Mouse (Mus musculus) kidney, postnatal 25 days (tissue): Measurements from ENCODE around the gene Pknox2.
A peak's percentile ranks its signal among the peaks of the same experiment; 100 is the strongest.

Experiments
- DNase-seq, 2 experiments: peaks; one replicate each; pipeline ENCODE4 v3.0.0; 2021; ENCODE audit warnings: mixed read lengths in 2 of 2

Gene Pknox2

DNA sequence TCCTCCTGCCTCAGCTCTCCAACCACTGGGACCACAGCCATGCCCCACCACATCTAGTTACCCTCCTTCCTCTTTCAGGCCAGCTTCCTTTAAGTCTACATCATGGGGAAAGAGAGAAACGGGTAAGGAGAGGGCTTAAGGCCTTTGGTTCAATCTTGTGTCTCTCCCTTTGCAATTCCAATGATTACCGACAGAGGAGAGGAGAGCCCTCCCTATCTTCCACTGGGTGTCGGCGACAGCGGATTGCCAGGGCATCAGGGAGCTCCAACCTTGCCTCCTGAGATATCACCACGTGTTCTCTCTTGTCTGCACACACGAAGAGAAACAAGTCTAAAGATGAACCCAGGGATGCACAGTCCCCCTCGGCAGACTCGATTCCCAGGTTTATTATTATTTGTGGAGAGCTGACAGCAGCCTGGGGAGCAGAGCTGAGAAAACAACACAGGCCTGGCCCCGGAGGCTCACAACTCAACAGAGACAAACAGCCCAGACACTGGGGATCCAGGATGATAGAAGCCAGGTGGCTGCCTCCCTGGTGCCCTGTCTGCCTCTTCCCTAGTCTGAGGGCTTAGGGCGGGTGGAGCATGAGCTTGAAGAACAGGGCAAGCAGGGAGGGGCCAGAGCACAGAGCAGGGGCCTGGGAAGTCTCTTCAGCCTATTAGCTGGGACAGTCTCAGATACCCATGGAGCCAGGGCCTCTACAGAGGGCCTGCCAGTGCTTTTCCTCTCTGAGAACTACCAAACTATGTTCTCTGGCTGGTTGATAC is 170.4 kb downstream of the Pknox2 start:
- DNase-seq: no peak

DNA sequence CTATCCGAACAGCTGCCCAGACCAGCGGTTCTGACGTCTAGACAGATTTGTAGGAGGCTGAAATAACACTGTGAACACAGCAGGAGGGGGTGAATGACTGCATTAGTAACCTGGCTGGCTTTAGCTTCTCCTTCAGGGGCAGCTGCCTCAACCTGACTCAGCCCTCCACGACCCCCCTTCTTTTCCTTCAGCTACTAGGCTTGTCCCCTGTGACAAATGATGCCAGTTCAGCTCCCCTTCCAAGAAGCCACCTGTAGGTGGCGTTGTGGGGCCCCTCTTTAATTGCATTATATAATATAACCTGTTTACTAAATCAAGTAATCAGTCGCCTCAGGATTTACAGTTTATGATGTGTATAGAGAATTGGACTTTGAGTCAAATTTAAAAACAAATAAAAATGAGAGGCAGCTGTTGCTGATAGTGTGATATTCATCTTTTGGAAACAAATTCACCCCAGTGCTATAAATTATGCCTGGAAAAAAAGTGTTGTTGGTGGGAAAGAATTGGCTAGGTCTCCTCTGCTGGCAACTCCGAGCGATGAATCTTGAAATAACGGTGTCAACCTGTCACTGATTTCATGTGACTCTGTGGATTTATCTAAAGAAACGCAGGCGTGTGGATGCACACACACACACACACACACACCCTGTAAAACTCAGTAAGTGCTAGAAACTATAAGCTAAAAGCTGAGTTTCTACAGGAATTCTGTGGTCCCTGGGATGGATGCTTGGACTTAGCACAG is 173.6 kb downstream of the Pknox2 start:
- DNase-seq: peak; percentile 11 to 29

DNA sequence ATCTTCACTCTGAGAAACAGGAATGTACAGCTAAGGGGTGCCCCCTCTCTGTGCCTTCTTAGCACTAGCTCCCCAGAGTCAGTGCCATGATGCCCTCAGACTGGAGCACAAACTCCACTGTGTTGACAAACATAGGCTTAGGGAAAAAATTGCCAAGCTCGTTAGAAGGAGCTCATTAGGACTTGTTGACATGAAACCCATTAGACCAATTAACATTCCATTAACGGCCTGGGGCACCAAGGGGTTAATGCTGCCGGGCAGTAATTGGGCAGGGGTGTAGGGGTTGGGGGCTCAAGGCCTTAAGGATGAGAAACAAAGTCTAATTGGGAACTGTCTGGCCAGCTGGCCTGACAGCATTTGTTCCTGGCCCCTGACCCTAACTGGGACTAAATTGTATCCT is 175.1 kb downstream of the Pknox2 start:
- DNase-seq: peak in 1 of 2 experiments; percentile 17

DNA sequence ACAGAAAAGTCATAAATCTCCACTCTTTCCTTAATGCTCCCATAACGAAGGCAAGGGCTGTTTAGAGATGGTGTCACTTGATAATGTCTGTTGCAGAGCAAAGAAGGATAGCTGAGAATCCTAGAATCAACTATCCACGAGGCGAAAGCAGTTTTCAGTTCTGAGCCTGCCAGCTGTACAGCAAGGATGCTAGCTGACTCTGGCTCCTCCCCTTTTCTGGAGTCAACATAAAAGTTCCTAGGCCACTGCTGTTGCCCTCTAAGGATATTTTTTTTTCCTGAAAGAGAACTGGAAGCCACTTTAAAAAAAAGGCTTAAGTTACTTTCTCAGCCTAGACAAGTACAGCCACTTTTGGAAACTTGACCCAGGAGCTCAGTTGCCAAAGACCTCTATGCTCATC is 176.1 kb downstream of the Pknox2 start:
- DNase-seq: peak in 1 of 2 experiments; percentile 26

DNA sequence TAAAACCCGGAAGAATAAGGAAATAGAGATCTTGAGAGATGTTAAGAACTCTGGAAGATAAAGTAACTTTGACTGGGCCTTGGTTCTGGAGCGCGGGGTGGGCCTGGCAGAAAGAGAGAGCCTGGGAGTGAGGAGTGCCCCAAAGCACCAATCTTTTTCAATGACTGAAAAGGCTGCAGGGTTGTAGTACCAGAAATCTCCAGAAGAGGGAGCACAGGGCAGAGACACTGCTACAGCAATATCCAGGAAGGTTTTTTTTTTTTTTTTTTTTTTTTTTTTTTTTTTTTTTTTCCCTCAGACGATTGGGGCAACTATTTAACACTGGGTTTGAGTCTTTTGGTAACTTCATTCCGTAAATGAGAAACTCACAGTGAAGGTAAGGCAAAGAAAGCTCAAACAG is 176.6 kb downstream of the Pknox2 start:
- DNase-seq: peak; percentile 69 to 94

DNA sequence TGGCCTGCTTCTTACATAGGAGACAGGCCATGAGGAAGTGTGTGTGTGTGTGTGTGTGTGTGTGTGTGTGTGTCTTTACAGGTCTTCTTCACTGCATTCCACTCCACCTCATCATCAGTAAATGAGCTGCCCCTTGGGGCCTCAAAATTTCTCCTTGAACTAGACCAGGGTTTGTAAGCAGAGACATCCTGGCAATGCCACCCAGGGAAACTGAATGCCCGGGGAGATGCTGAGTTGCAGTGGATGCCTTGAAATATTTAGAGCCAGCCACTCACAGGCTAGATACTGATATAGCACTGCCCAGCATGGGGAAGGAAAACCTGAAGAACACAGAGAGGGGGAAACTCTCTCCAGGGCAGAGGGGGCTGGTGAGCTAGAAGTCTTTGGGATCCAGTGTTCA is 178.1 kb downstream of the Pknox2 start:
- peak in 1 of 2 experiments; percentile 15 for DNase-seq

DNA sequence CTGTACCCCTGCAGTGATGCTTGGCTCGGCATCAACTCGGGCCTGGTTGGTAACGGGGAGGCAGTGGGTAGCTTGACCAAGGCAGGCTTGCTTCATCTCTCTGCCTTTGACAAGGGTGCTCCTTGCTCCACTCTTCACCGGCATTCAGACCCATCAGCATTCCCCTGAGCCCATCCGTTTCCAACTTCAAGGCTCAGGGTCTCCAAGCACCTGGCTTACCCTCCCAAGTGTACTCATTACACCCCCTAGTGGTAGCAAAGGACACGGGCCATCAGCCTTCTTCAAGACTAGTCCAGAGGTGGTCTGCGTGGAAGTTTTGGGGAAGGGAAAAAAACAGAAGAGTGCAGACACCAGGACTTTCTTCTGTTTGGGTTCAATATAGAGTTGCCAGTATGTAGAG is 178.5 kb downstream of the Pknox2 start:
- peak; percentile 41 for DNase-seq

DNA sequence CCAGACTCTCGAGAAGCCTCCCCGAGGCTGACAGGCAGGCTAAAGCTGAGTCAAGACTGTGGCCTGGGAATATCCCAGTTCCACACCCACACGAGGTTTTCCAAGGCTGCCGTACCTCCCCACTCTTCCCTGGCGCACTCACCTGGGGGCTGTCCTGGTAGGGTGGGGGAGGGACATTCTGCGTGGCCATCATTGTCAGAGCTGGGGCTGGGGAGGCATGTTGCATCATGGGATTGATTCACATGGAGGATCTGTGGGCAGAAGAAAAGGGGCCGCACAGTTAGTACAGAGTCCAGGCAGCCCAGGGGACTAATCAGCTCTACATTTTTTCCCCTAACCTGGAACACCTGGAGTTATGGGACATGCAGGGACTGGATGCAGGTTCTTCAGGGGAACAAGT is 179.0 kb downstream of the Pknox2 start:
- peak in 1 of 2 experiments; percentile 22 for DNase-seq

DNA sequence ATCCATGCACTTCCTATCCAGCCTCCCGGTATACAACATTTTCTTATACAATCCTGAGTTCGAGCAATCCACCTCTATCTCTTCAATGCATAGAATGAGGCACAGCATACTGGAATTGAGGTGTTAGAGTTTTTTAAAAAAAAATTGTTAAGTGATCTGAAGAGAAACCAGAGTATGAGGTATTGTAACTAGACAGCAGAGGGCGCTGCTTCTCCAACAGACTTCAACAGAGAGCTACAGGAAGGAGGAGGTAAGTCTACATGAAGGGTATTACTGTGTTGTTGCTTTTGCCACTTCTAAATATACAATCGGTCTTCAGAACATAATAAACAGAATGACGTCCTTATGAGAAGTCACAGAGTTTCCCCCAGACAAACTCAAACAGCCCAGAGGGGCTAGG is 181.5 kb downstream of the Pknox2 start:
- peak; percentile 36 to 59 for DNase-seq

DNA sequence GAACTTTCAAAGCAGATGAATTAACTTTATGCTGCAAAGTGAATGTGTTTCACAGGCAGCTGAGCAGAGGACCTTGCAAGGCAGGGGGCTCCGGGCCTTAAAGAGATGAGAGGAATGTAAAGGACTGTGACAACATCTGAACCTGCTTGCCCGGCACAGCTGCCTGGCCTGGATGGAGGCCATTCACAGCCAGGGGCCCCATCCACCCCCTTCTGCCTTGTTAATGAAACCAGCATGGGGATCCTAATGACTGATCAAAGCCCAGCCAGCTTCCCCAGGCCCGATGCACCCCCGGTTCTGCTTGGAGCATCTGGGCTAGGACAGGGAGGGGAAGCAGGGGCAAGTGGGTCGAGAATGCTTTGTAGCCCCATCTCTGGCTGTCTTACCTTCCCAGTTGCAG is 183.0 kb downstream of the Pknox2 start:
- DNase-seq: peak in 1 of 2 experiments; percentile 12

DNA sequence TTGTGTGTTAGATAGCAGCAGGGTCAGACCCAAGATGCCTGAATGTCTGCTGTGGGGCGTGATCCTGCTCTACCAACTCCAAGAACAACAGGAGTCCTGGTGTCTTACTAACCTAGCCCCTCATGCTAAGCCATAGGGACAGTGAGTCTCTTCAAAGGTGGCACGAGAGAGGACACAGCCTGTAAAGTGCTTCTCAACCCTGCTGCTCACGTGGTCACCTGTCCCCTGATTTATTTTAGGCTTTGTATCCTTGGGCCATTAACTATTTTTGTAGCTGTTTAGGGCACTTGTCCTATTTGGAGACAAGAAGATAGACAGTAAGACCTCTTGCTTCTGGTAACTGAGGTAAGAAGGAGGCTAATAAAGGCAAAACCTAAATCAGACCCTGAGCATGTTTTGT is 183.7 kb downstream of the Pknox2 start:
- DNase-seq: peak in 1 of 2 experiments; percentile 3

DNA sequence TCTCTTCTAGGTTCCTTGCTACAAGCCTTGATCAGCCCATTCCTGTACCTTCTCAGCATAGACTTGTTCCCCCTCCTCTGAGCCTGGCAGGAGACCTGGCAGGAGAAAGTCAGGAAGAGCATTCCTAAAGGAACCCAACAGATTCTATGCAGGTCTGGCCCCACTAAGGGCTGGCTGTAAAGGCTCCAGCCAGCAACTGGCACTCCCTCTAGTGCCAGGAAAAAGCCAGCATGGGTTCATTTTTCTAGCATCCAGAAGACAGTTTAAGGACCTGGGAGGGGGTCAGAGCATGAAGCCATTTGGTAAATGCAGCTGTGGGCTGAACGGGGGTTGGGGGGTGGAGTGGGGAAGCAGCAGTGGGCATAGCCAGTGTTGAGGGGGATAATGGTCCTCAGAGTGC is 185.3 kb downstream of the Pknox2 start:
- peak in 1 of 2 experiments; percentile 15 for DNase-seq

DNA sequence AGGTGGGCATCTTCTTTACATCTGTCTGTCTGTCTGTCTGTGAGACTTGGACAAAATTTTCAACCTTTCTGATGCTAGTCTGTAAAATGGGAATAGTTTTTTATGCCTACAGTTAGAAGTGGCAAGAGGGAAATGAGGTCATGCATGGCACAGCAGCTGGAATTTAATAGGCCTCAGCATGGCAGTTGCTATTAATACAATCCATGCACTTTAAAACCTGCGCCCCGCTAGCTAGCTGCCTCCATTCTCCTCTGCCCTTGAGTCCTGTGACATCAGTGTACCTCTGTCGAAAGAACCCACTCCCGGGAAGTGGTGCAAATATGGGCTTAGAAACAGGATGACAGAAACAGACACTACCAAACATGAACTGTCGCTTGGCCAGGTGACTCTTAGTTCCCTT is 186.1 kb downstream of the Pknox2 start:
- peak in 1 of 2 experiments; percentile 9 for DNase-seq

DNA sequence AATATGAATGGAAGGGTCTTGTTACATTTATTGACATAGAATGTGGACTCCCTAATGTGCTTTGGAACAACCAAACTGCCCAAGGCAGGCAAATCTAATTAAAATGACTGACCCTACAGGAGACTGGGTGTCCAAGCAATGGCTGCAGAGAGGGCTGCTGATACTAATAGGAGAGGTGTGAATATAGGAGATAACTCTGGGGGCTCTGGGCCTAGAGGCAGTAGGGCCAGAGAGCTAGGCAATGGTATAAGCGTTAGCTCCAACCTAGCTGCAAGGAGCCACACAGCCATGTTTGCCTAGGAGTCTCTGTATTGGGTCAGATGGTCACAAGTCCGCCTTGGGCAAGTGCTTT is 196.1 kb downstream of the Pknox2 start:
- no peak for DNase-seq

DNA sequence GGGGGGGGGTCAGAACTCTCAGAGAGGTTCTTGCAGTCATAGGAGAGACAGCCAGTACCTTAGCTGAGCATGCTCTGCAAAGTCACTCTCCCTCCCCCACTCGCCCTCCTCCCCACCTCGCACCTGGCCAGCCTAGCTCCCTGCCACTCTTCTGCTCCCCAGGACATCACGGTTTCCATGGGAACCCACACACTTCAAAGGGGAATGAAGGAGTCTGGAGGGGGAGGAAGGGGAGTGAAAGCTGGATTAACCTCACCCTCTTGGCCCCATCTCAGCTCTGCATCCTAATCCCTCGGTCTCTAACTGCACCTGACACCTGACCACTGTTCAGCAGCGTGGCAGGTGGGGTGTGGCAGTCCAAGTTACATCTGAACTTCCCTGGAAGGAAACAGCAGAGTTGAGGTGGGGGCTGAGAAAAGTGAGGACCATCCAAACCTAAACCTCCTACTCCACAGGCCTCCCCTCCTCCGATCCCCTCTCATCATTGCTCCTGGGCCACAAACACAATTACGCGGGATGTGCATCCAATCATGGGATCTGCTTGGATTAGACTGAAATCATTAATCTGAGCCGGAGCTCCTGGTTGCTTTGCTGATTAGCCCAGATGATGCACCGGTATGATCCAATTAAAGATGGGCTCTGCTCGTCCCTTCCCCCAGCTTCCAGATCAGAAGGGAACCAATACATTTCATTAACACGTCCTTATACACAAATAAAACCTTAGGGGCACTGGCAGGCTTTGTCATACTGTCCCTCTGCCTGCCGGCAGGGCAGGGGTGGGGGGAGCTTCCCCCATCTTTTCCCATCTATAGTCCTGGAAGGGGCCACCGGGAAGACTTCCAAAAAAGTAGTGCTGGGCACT is 196.7 kb downstream of the Pknox2 start:
- peak in 1 of 2 experiments; percentile 25 for DNase-seq

DNA sequence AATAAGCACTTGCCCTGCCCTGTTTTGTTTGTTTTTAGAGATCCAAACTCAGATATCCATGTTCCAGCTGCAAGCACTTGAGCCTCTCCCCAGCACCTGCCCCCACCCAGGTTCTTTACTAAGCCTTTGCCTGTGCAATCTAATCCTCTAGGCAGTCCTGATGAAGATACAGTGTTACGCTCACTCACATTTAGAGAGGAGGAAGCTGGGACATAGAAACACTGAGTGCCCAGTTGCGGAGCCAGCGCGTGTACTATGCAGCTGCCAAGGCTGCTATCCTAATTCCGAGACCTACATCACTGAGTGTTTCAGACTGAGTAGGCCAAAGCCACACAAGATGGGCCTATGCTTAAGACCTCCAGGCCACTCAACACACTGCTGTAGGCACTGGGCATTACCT is 199.0 kb downstream of the Pknox2 start:
- DNase-seq: no peak

DNA sequence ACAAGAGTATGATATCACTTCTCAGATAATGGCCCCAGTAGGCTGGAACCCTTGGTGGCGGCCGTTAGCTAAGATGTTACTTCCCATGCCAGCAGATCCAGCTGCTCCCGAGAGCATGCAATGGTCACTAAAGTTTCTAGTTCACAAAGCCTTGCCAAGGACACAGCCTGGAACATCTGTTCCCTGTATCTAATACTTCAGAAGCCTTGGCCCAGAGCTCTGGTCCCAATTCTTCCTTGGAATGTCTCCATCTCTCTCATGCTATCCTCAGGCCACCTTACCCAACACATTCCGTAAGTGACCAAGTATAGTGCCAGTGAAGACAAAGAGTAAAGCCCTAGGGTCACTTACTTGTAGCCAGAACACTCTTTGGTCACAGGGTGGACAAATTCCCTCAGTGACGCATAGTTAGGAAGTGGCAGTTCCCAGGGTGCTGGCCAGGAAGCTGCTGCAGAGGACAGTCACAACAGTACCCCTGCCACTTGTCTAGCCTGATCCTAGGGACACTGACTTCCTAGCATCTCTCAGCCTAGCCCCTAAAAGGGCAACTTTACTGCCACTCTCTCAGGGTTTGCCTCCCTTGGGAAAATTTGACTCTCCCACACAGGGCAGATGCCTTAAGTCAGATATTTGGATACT is 200.0 kb downstream of the Pknox2 start:
- DNase-seq: no peak

DNA sequence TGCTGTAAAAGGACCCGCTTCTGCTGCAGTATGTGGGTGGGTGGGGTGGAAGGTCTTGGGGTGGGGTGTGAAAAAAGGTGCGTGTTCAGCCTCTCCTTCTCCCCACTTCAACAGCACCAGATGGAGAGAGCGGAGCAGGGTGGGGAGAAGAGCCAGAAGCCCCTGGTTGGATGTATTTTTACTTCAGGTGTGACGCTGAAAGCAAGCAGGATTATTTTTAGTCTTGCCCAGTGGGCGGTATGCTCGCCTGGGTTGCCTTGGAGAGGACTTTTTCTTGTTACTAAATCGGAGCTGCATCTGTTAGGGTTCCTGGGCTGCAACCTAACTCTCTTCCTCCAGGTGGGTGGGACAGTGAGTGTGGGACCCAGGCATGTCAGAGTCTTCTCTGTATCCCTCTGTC is 202.4 kb downstream of the Pknox2 start:
- no peak for DNase-seq

DNA sequence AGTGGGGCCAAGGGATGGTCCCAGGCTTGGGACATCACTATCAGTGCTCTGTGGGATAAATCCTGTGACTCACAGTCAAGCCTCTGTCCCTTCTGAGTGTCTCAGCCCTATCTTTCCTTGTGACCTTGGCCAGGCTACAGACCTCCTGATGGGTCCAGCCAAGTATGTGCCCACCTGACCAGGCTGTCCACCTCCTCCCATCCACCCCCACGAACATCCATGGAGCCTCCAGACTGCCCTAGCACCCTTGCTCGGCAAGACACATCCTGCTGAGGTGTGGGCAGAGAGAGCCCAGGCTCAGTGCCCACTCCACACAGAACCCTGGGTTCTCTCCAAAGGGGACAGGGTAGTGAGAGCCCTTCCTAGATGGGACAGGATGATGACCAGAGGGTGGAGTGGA is 204.6 kb downstream of the Pknox2 start:
- no peak for DNase-seq

DNA sequence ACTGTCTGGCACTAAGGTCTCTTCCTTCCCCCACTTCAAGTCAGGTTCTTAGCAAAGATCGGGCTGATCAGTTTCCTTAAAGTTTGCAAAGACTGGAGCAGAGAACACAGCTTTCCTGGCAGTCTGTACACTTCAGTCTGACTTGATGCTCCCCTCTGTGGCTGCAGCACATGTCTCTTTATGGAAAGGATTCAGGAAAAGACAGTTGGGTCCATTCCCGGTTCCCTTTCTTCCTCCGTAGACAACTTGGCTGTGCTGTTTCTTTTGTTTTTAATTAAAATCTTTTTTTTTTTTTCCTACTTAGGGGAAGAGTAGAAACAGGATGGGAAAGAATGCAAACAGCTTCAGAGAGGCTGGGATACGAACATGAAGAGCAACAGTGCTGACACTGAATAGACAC is 205.1 kb downstream of the Pknox2 start:
- DNase-seq: no peak

DNA sequence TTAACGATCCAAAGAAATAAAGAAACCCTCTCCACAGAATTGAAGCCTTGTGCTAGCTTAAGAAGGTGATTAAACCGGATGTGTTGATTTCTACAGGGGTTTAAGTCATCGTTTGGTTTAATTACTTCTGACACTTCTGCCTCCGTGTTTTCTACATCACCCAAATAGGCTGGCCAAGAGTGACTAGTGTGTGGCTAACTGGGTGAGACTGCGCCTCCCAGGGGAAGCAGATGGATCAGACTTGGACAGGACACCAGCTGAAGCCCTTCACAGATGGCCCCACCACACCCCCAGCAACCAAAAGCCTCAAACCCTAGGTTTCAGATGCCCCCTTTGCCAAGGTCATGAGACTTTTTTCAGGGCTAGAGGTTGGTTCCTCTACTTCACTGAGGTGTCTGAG is 205.6 kb downstream of the Pknox2 start:
- no peak for DNase-seq

DNA sequence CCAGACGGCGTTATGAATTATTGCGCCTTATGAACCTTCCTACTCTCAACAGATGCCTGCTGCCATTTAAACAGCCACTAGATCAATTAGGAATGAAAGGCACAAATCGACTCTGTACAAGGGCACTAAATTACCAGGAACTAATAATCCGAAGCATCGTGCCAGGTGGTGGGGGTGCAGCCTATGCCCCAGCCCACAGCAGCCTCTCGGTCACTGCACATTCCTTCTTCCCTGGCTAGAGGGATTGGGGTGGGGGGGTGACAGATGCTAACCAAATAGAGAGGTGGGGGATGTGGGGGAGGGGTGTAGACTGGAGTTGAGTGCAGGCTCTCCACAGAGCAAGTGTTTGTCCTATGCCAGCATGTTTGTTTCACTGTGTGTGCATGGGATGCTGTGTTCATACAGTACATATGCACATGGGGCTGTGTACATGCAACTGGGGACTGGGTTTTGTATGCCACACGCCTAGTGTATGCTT is 208.6 kb downstream of the Pknox2 start:
- DNase-seq: no peak
